Mouse (Mus musculus): ENCODE results near the gene Sct. TPM values are rescaled to one million over a fixed set of nuclear protein-coding genes. Genes with fewer than 3 reads are reported as not detected.
"Not testable (repeated sequence)": the region's sequence is repeated elsewhere in the genome, so short reads cannot be mapped to it uniquely, and the experiment has no call there.

Sct gene
- total RNA-seq, 1 experiment from 2014 or later = not detected

GRCm38 (mm10) chr7:141250486-141250885, 28.4 kb downstream of the Sct start:
- not testable (repeated sequence) for ATAC-seq (replicated peaks; ENCODE audit: low read depth, poor library complexity, severe bottlenecking)

GRCm38 (mm10) chr7:141231551-141231950, 47.4 kb downstream of the Sct start:
- ATAC-seq (replicated peaks; ENCODE audit: low read depth, poor library complexity, severe bottlenecking) = no peak

GRCm38 (mm10) chr7:141231111-141231510, 47.8 kb downstream of the Sct start:
- no peak for ATAC-seq (replicated peaks; ENCODE audit: low read depth, poor library complexity, severe bottlenecking)

GRCm38 (mm10) chr7:141230570-141230969, 48.4 kb downstream of the Sct start:
- no peak for ATAC-seq (replicated peaks; ENCODE audit: low read depth, poor library complexity, severe bottlenecking)

- no peak for ATAC-seq (replicated peaks; ENCODE audit: low read depth, poor library complexity, severe bottlenecking)
Observed at GRCm38 (mm10) chr7:141229702-141230101, 49.2 kb downstream of the Sct start.

Other genes starting within 250 kb of the Sct start
- 0.19 and 0.82 TPM in 2 replicates for gene B4galnt4, start 218.0 kb downstream of the Sct start, total RNA-seq (2017)
- 0.19 and 3.4 TPM in 2 replicates for gene Pkp3, start 200.9 kb downstream of the Sct start, total RNA-seq (2017)
- gene Sigirr, start 178.6 kb downstream of the Sct start, total RNA-seq (2017) = 17.7 and 26.1 TPM in 2 replicates
- not detected in 2 replicates for gene Ano9, start 161.3 kb downstream of the Sct start, total RNA-seq (2017)
- gene Ptdss2, start 156.8 kb downstream of the Sct start, total RNA-seq (2017) = 12.8 and 16.6 TPM in 2 replicates
- gene Rnh1, start 106.3 kb downstream of the Sct start, total RNA-seq (2017) = 42.0 and 54.6 TPM in 2 replicates
- gene Hras, start 85.1 kb downstream of the Sct start, total RNA-seq (2017) = 23.5 and 36.8 TPM in 2 replicates
- 1.2 TPM in 2 replicates for gene Lrrc56, start 85.0 kb downstream of the Sct start, total RNA-seq (2017)
- 0.32 and 1.2 TPM in 2 replicates for gene Lmntd2, start 65.1 kb downstream of the Sct start, total RNA-seq (2017)
- gene Rassf7, start 63.3 kb downstream of the Sct start, total RNA-seq (2017) = 1.8 and 5.9 TPM in 2 replicates
- 64.1 and 114 TPM in 2 replicates for gene Phrf1, start 50.3 kb downstream of the Sct start, total RNA-seq (2017)
- gene Irf7, start 12.7 kb downstream of the Sct start, total RNA-seq (2017) = 3.4 and 24.7 TPM in 2 replicates
- gene Cdhr5, start 2.3 kb downstream of the Sct start, total RNA-seq (2017) = not detected in 2 replicates
- not detected in 2 replicates for gene Drd4, start 12.9 kb upstream of the Sct start, total RNA-seq (2017)
- 18.7 and 29.1 TPM in 2 replicates for gene Deaf1, start 48.6 kb upstream of the Sct start, total RNA-seq (2017)
- gene Tmem80, start 48.6 kb upstream of the Sct start, total RNA-seq (2017) = 7.4 and 9.0 TPM in 2 replicates
- gene Eps8l2, start 59.7 kb upstream of the Sct start, total RNA-seq (2017) = 1.1 TPM in 1 of 2 replicates, not detected in the other
- gene Taldo1, start 113.1 kb upstream of the Sct start, total RNA-seq (2017) = 295 and 302 TPM in 2 replicates
- gene Gatd1, start 135.0 kb upstream of the Sct start, total RNA-seq (2017) = 11.4 and 12.7 TPM in 2 replicates
- not detected in 2 replicates for gene Cend1, start 150.4 kb upstream of the Sct start, total RNA-seq (2017)
- gene Slc25a22, start 158.8 kb upstream of the Sct start, total RNA-seq (2017) = 4.9 and 11.1 TPM in 2 replicates
- 8.3 and 14.3 TPM in 2 replicates for gene Pidd1, start 164.9 kb upstream of the Sct start, total RNA-seq (2017)
- gene Rplp2, start 168.2 kb upstream of the Sct start, total RNA-seq (2017) = 2,332 and 2,799 TPM in 2 replicates
- gene Pnpla2, start 176.1 kb upstream of the Sct start, total RNA-seq (2017) = 13.9 and 14.4 TPM in 2 replicates
- 0.39 TPM in 1 of 2 replicates, not detected in the other for gene Cracr2b, start 182.0 kb upstream of the Sct start, total RNA-seq (2017)
- gene Cd151, start 188.3 kb upstream of the Sct start, total RNA-seq (2017) = 31.4 and 32.9 TPM in 2 replicates
- 44.5 and 47.0 TPM in 2 replicates for gene Polr2l, start 196.0 kb upstream of the Sct start, total RNA-seq (2017)
- 50.3 and 53.3 TPM in 2 replicates for gene Tspan4, start 196.1 kb upstream of the Sct start, total RNA-seq (2017)

Measured in common myeloid progenitor, adult 5-6 weeks (primary cell).